Mouse (Mus musculus): Measurements from ENCODE around the gene Mogat2.

The Mogat2 gene

DNA sequence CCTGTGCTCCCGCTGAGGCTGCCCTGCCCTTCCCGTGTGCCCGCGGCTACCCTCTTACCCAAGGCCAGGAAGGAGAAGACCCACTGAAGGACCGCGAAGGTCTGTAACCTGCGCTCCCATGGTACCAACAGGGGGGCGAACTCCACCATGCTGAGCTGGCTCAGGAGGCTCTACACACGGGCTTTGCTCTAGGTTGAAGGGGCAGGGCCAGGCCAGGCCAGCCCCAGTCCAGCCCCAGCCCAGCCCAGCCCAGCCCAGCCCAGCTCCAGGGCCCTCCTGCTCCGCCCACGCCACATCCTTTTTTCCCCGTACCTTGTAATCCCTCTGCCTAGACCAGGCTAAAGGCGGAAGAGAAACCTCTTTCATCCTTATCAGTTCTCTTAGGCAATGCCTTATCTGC, at the start of gene Mogat2:
Mogat2 (minus strand) TSS at position 203 of the 400 bp plus-strand sequence.
- no peak for DNase-seq

DNA sequence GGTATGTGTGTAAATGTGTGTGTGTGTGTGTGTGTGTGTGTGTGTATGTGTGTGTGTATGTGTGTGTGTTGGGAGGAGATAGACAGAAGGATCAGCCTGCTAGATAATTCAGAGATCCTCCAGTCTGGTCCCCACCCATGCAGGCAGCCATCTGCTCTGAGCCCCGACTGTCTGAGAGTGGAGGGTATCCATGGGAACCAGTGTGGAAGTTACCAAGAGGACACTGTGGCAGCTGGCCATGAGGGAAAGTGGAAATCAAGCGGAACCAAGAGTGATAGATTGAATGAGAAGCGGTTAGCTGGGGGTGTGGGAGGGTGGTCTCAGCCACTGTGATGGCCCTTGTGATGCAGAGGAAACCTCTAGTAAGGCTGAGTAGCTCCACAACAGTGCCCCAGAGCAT, 48.9 kb upstream of the Mogat2 start:
- no peak for DNase-seq

- DNase-seq = no peak
Observed at GRCm38 (mm10) chr7:99279586-99279985, 41.2 kb upstream of the Mogat2 start.

DNA sequence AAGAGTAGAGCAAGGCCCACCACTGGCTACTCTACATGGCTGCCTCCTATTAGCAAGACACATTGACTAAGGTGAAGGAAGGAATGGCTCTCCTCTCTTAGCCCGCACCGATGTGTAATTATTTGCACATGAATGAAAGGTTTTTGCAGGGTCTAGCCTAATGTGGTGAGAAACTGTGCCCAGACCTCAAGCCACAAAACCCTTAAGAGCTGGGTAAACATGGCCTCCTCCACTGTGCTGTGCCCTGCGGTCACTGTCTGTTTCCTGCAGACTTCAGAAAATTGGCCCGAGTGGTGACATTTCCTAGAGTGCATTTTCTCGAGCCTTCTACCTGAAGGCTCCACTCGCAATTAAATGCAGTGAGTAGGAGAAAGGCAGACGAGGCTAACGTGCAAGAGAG, 39.9 kb upstream of the Mogat2 start:
- no peak for DNase-seq

DNA sequence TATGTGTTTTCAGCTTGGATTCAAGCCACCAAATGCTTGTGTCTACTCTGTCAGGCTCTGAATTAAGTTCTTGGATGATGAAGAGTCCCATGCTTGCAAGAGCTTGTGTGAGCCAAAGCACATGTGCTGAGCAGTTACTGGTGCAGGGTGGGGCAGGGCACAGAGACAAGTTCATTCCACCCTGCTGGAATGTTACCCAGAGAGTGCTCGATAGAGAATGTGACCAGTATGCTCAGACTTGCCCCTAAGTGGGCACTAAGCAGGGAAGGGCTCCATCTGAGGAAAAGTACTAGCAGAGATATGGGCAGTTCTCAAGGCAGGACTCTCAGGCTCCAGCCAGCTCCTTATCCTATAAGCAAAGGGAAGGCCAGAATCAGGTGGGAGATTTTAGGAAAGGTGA, 38.3 kb upstream of the Mogat2 start:
- no peak for DNase-seq

DNA sequence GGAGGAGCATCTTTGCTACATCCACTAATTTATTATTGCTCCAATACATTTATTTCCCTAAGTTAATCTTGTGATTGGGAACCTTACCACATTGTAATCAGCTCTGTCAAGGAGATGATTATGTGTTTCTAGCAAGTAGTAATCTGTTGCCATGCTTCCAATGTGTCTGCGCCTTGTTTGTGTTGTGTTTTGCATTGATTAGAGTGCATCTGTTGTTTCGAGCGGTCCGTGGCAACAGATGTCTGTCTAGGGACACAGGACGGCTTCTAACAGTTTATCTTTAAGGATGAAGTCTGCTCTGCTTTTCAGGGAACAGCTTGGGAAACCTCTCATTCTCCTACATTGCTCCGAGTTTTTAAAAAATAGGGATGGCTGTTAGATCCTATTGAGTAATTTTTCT, 36.7 kb upstream of the Mogat2 start:
- no peak for DNase-seq

DNA sequence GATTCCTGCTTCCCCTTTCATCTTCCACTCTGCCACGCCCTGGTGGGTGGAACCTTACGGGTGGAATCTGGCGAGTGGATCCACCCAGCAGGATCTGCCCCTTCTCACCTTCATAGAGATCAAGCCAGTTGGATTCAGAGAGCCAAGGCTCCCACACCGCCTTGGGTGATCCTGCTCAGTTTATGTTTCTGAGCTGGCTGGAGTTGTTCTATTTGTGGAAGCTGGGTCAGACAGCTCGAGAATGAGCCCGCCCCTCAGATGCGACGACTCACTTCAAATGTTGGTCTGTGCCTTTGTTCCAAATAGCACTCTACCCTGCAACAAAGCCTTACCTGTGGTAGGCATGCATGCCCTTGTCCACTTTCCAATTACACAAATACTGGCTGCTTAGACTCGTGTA, 33.2 kb upstream of the Mogat2 start:
- no peak for DNase-seq

- no peak for DNase-seq
Observed at GRCm38 (mm10) chr7:99268951-99269945, 30.8 kb upstream of the Mogat2 start.

DNA sequence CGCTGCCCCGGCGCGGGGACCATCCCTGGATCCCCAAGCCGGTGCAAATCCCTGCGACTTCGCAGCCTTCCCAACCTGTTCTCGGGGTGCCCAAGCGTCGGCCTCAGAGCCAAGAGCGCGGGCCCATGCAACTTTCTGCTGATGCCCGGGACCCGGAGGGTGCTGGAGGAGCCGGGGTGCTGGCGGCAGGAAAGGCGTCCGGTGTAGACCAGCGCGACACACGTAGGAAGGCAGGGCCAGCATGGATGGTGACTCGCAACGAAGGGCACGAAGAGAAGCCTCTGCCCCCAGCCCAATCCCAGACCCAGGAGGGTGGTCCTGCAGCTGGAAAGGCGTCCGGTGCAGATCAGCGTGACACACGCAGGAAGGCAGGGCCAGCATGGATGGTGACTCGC, 30.1 kb upstream of the Mogat2 start:
- DNase-seq = no peak

DNA sequence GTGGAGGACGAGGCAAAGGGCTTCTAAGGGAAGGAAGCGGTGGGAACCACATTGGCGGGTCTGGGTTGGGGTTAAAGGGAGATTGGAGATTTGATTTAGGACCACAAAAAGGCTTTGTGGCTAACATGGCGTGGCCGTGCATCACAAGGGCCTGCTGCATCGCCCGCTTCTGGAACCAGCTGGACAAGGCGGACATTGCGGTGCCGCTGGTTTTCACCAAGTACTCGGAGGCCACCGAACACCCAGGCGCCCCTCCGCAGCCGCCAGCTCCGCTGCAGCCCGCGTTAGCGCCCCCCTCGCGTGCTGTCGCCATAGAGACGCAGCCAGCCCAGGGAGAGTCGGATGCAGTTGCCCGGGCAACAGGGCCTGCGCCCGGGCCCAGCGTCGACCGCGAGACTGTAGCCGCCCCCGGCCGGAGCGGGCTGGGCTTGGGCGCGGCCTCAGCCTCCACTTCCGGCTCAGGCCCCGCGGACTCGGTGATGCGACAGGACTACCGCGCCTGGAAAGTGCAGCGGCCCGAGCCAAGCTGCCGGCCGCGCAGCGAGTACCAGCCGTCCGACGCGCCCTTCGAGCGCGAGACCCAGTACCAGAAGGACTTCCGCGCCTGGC, 29.6 kb upstream of the Mogat2 start:
- peak in 1 of 2 experiments; percentile 23 for DNase-seq

GRCm38 (mm10) chr7:99267251-99267896, 29.0 kb upstream of the Mogat2 start, which contains the start of gene Map6:
TSS of gene Map6 (plus strand) at chr7:99267447.
- peak in 1 of 2 experiments; percentile 26 for DNase-seq

DNA sequence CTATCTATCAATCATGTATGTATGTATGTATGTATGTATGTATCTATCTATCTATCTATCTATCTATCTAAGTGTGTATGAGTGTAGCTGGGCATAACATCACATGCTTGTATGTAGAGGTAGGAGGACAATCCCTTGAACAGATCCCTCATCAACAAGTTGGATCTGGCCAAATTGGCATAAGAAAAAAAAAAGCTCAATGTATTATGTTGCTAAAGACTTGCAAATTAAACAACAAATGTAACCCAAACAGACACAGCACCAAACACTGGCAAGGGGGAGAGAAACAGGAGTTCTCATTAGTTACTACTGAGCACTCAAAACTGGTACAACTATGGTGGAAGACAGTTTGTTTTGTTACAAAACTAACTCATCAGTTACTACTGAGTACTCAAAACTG, 26.2 kb upstream of the Mogat2 start:
- no peak for DNase-seq

DNA sequence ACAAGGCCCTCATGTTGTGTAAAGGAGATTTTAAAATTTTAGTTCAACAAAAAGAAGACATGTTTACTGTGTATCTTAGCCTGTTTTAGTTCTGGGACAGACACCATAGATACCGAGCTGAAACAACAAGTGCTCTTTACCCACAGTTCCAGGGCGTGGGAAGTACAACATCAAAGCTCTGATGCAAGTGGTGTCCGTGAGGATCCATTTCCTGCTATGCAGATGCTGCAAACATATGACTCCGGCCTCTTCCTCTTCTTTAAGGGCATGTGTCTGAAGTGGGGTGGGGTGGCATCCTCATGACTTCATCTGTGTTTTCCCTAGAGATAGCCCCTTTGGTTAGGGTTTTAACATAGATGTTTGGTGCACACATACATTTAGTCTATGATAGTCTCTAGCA, 25.1 kb upstream of the Mogat2 start:
- DNase-seq = no peak

GRCm38 (mm10) chr7:99261900-99262299, 23.5 kb upstream of the Mogat2 start:
- no peak for DNase-seq

- no peak for DNase-seq
Observed at GRCm38 (mm10) chr7:99255006-99255405, 16.6 kb upstream of the Mogat2 start.

DNA sequence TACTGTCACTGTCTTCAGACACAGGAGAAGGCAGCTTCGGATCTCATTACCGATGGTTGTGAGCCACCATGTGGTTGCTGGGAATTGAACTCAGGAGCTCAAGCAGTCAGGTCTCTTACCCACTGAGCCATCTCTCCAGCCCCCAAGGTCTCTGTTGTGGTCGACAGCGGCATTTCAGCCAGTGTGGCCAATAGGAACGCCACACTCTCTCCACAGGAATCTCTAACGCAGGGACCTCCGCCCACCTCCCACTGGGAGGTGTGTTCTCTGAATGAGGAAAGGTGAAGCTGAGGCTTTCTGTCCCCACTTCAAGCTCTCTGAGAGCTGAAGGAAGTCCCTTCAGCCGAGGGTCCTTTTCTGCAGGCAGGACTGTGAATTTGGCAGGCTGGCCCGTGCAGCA, 12.0 kb upstream of the Mogat2 start:
- no peak for DNase-seq

DNA sequence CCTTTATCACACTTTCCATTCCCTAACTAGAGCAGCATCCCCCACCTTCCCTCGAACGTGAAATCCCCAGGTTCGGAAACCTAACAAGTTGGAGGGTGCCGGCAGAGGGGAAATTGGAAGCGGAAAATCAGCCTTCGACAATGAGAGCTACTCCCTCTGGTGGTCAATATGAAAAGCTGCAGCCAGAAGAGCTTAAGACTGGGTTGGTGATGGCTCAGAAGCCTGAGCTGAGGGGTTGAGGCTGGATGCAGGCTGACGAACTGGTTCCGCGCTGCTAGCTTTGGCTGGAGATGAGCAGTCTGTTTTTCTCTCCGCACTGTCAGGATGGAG, 11.1 kb upstream of the Mogat2 start:
- DNase-seq = no peak

GRCm38 (mm10) chr7:99248906-99249581, 10.6 kb upstream of the Mogat2 start:
- DNase-seq = peak; percentile 23 to 39

DNA sequence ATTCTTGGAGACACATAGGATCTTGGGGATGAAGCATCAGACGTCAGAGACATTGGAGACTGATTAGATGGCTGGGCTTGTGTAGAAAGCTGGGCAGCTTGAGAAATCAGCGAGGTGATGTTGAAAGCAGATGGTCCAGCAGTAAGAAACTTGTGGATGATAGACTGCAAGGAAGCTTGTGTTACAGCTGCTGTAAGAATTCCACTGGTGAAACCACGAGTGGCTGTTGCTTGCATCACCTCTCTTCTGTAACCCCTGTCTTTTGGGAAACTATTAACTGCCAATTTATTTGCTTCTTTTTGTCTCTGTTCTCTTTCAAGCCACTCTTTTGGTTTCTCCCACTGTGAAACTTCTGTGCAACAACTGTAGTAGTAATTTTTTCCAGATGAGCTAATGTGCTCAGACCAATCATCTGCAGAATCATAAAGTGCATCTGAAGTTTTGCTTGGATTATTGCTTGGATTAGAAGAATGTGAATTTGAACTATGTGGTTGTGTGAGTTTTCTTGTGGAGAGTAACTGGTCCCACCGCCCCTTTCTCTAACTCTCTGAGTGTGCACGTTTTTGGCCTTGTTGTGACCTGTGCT, 9.8 kb upstream of the Mogat2 start:
- no peak for DNase-seq

DNA sequence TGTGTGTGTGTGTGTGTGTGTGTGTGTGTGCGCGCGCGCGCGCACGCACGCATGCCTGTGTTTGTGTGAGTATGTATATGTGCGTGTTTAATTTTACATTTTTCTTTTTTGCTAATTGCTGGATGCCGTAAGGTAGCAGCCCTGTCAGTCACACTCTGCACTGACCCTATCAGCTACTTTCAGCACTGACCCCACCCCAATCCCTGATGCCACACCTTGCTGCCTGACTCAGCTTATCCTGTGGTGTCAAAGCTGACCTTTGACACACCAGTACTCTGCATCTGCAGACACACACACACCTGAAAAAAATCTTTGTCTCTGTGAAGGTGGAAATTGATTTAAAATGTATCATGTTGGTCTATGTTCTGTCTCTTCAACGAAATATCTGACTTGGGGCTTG, 3.7 kb upstream of the Mogat2 start:
- no peak for DNase-seq

GRCm38 (mm10) chr7:99236888-99237660, 1.3 kb downstream of the Mogat2 start:
- DNase-seq = no peak

DNA sequence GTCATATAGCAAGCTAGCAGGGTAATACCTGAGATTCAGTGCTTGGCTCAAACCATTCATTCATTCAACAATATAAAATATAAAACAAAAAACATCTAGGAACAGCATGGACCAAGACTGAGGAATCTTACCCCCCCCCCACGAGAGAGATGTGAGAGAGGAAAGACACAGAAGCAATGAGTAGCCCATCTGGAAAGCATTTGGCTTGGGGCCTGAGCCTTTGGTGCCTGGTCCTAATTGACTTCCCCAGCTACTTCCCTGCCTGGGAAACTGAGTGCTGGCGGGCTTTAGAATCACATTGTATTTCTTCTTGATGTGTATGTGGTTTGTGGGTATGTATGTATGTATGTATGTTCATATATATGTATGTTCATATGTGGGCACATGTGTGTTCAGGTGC, 2.8 kb downstream of the Mogat2 start:
- DNase-seq = no peak
